Mouse (Mus musculus): ENCODE measurements around the gene Eif4e3.

DNA sequence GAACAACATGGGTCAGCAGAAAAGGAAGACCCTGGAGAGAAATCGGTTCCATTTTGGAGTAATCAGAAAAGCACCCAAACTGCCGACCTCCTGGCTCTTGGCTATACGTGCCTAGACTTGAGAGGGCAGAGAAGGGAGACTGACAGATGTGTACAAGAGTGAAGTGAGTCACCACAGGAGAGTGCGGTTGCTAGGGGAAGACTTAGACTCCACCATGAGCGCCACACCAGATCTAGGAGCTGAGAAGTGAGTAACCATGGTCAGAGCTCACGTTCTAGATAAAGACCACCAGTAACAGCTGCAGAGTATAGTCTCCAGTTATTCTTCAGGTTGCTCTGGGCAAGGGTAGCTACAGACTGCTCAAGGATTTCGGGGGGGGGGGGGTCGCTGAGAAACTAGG, 3.3 kb downstream of the Eif4e3 start:
- TF ChIP-seq POLR2A (IDR thresholded peaks at IDR 0.05; ENCODE audit: borderline replicate concordance, extremely low read depth, insufficient read depth, insufficient read length, poor library complexity, severe bottlenecking) (no peak), CTCF (IDR thresholded peaks at IDR 0.05; ENCODE audit: borderline replicate concordance, extremely low read depth, insufficient read depth, insufficient read length) (no peak)

Data from brain, embryonic 14.5 days (tissue).